Mouse (Mus musculus) intestine, postnatal 0 days (tissue): ENCODE results near the gene Gm20683. TPM values are rescaled to one million over a fixed set of nuclear protein-coding genes. Genes with fewer than 3 reads are reported as not detected.
A peak's percentile ranks its signal among the peaks of the same experiment; 100 is the strongest.

ENCODE experiments used
- ATAC-seq: fragments of 200-750 bp; cut with Nextera tagmentation; 2 replicates; pipeline ENCODE4 v1.8.0; 2017; ENCODE audit warnings: mild to moderate bottlenecking, moderate TSS enrichment, moderate library complexity
- H3K27ac ChIP-seq: fragments of 300-500 bp; sonication (generic); 2 replicates; pipeline ENCODE4 v1.5.1; 2014; ENCODE audit warnings: mild to moderate bottlenecking, low read depth, low read length, moderate library complexity
- H3K27me3 ChIP-seq: fragments of 300-500 bp; sonication (generic); replicated peaks from 2 replicates; pipeline ENCODE4 v1.6.1; 2014; ENCODE audit warnings: low read length, mixed read lengths; ENCODE audit not compliant: control insufficient read depth, insufficient read depth
- H3K36me3 ChIP-seq: fragments of 300-500 bp; sonication (generic); 2 replicates; pipeline ENCODE4 v1.6.1; 2014; ENCODE audit warnings: mild to moderate bottlenecking, moderate library complexity; ENCODE audit not compliant: control insufficient read depth, insufficient read depth
- H3K4me1 ChIP-seq: fragments of 300-500 bp; sonication (generic); replicated peaks from 2 replicates; pipeline ENCODE4 v1.6.1; 2014; ENCODE audit warnings: antibody characterized with exemption, low read length, mixed read lengths; ENCODE audit not compliant: control insufficient read depth, insufficient read depth
- H3K4me2 ChIP-seq: fragments of 300-500 bp; sonication (generic); replicated peaks from 2 replicates; pipeline ENCODE4 v1.6.1; 2014; ENCODE audit warnings: low read depth, mild to moderate bottlenecking, moderate library complexity
- H3K4me3 ChIP-seq: fragments of 300-500 bp; sonication (generic); 2 replicates; pipeline ENCODE4 v1.5.1; 2014; ENCODE audit warnings: low read depth, low read length
- H3K9ac ChIP-seq: fragments of 300-500 bp; sonication (generic); 2 replicates; pipeline ENCODE4 v1.6.1; 2014; ENCODE audit warnings: mild to moderate bottlenecking, low read depth, low read length
- H3K9me3 ChIP-seq: fragments of 300-500 bp; sonication (generic); 2 replicates; pipeline ENCODE4 v1.6.1; 2016; ENCODE audit warnings: mixed run types; ENCODE audit not compliant: control insufficient read depth
- CTCF ChIP-seq: sonication (generic); IDR thresholded peaks from 2 replicates; pipeline ENCODE4 v1.5.1; 2016; ENCODE audit warnings: low read depth, mild to moderate bottlenecking, control low read depth, antibody characterized with exemption, moderate library complexity
- WGBS: fragments of 180-500 bp; shearing (Covaris S2); extraction: QIAGEN DNeasy Blood & Tissue Kit; methylation state at CpG from one replicate; pipeline ENCODE4 v1.1.7; 2014; 5-methylcytosine and 5-hydroxymethylcytosine counted together
- polyA plus RNA-seq: library from polyadenylated mRNA; unstranded; fragments of >200 nt; fragmentation: Nextera tagmentation; extraction: Ambion mirVana; gene quantifications from 2 replicates; pipeline ENCODE4 v1.2.1, GENCODE M21; 2015

The Gm20683 gene
- polyA plus RNA-seq, 1 experiment from 2014 or later: 0.90 TPM

GRCm38 (mm10) chr17:25818851-25819780 is 22.4 kb downstream of the Gm20683 start:
- H3K4me3 ChIP-seq: 0 out of 2 replicates have a peak overlapping the region, but pooled peaks have one; percentile 7
- no peaks in the 10 kb centered on the region for H3K9me3 ChIP-seq
- peaks cover 2% of the 10 kb centered on the region for H3K4me1 ChIP-seq
- H3K27me3 ChIP-seq: peaks cover 30% of the 10 kb centered on the region
- ATAC-seq: peak; percentile 35; the same call in 1 of the 2 replicates
- 7% methylated on average over 43 of the region's 46 CpGs for WGBS
- H3K9ac ChIP-seq: no peak overlapping the region
- H3K27ac ChIP-seq: no peak overlapping the region
- H3K36me3 ChIP-seq: no peaks in the 10 kb centered on the region
- no peak for TF ChIP-seq CTCF
- H3K4me2 ChIP-seq: peak overlapping the region; percentile 18; the same call in 1 of the 2 replicates

- no peak overlapping the region for H3K27ac ChIP-seq
- no peak overlapping the region for H3K4me2 ChIP-seq
- H3K9me3 ChIP-seq: no peaks in the 10 kb centered on the region
- no peak for ATAC-seq
- no peak overlapping the region for H3K4me3 ChIP-seq
- 82% methylated on average over 11 of the region's 11 CpGs for WGBS
- H3K27me3 ChIP-seq: peaks cover 35% of the 10 kb centered on the region
- no peaks in the 10 kb centered on the region for H3K36me3 ChIP-seq
- no peak for TF ChIP-seq CTCF
- H3K9ac ChIP-seq: no peak overlapping the region
- no peaks in the 10 kb centered on the region; the same call in 1 of the 2 replicates for H3K4me1 ChIP-seq
These were observed 23.9 kb downstream of the Gm20683 start for GRCm38 (mm10) chr17:25817662-25818061.

GRCm38 (mm10) chr17:25813471-25813870 is 28.1 kb downstream of the Gm20683 start:
- Histone ChIP-seq H3K9me3 (no peaks in the 10 kb centered on the region), H3K27ac (no peak overlapping the region), H3K4me2 (0 out of 2 replicates have a peak overlapping the region, but pooled peaks have one; percentile 13), H3K27me3 (peaks cover 39% of the 10 kb centered on the region), H3K36me3 (no peaks in the 10 kb centered on the region), H3K4me1 (no peaks in the 10 kb centered on the region; the same call in 1 of the 2 replicates), H3K9ac (no peak overlapping the region), H3K4me3 (no peak overlapping the region)
- peak; percentile 81 for TF ChIP-seq CTCF
- 1% methylated on average over 20 of the region's 20 CpGs for WGBS
- ATAC-seq: 0 out of 2 replicates have a peak, but pooled peaks have one; percentile 29

GRCm38 (mm10) chr17:25810890-25811289 is 30.7 kb downstream of the Gm20683 start:
- no peak for TF ChIP-seq CTCF
- peaks cover 32% of the 10 kb centered on the region for H3K27me3 ChIP-seq
- H3K9me3 ChIP-seq: no peaks in the 10 kb centered on the region
- H3K36me3 ChIP-seq: no peaks in the 10 kb centered on the region
- H3K4me2 ChIP-seq: no peak overlapping the region
- ATAC-seq: no peak
- H3K4me1 ChIP-seq: no peaks in the 10 kb centered on the region; the same call in 1 of the 2 replicates
- H3K4me3 ChIP-seq: no peak overlapping the region
- H3K9ac ChIP-seq: no peak overlapping the region
- WGBS: 67% methylated on average over 4 of the region's 4 CpGs
- H3K27ac ChIP-seq: no peak overlapping the region

- Histone ChIP-seq H3K9ac (0 out of 2 replicates have a peak overlapping the region, but pooled peaks have one; percentile 17), H3K27ac (no peak overlapping the region), H3K36me3 (no peaks in the 10 kb centered on the region), H3K4me1 (no peaks in the 10 kb centered on the region; the same call in 1 of the 2 replicates), H3K27me3 (peaks cover 32% of the 10 kb centered on the region), H3K4me3 (peak overlapping the region; percentile 51), H3K4me2 (peak overlapping the region; percentile 92), H3K9me3 (no peaks in the 10 kb centered on the region)
- no peak for TF ChIP-seq CTCF
- peak; percentile 4; the same call in 1 of the 2 replicates for ATAC-seq
- 15% methylated on average over 25 of the region's 25 CpGs for WGBS
These were observed 31.8 kb downstream of the Gm20683 start for GRCm38 (mm10) chr17:25809606-25810340.
